Mouse (Mus musculus) limb, embryonic 11.5 days (tissue): Measurements from ENCODE around the gene Arap2. TPM values are rescaled to one million over a fixed set of nuclear protein-coding genes. Genes with fewer than 3 reads are reported as not detected.

Experiments
- ATAC-seq: fragments of 200-750 bp; cut with Nextera tagmentation; 2 replicates; pipeline ENCODE4 v1.8.0; 2017; ENCODE audit warnings: low read depth; ENCODE audit not compliant: insufficient number of reproducible peaks, low FRiP score, low TSS enrichment
- DNase-seq: peaks from one replicate; pipeline ENCODE4 v3.0.0-alpha.2; 2015; ENCODE audit warnings: low spot score
- H3K27ac ChIP-seq: fragments of 300-500 bp; sonication (generic); replicated peaks from 2 replicates; pipeline ENCODE4 v1.5.1; 2014; ENCODE audit warnings: low read depth, mild to moderate bottlenecking, low read length
- H3K27me3 ChIP-seq: fragments of 300-500 bp; sonication (generic); 2 replicates; pipeline ENCODE4 v1.6.1; 2014; ENCODE audit warnings: mild to moderate bottlenecking, low read length, mixed read lengths; ENCODE audit not compliant: control insufficient read depth, insufficient read depth
- H3K36me3 ChIP-seq: fragments of 300-500 bp; sonication (generic); 2 replicates; pipeline ENCODE4 v1.6.1; 2014; ENCODE audit warnings: mild to moderate bottlenecking, low read length, moderate library complexity, mixed read lengths; ENCODE audit not compliant: control insufficient read depth, insufficient read depth
- H3K4me1 ChIP-seq: fragments of 300-500 bp; sonication (generic); 2 replicates; pipeline ENCODE4 v1.6.1; 2014; ENCODE audit warnings: low read length, mixed read lengths; ENCODE audit not compliant: control insufficient read depth, insufficient read depth
- H3K4me2 ChIP-seq: fragments of 300-500 bp; sonication (generic); 2 replicates; pipeline ENCODE4 v1.6.1; 2014; ENCODE audit warnings: low read depth, mild to moderate bottlenecking, moderate library complexity; ENCODE audit not compliant: severe bottlenecking
- H3K4me3 ChIP-seq: fragments of 300-500 bp; sonication (generic); 2 replicates; pipeline ENCODE4 v1.5.1; 2014; ENCODE audit warnings: low read depth, low read length
- H3K9ac ChIP-seq: fragments of 300-500 bp; sonication (generic); 2 replicates; pipeline ENCODE4 v1.6.1; 2014; ENCODE audit warnings: mild to moderate bottlenecking, low read length
- H3K9me3 ChIP-seq: fragments of 300-500 bp; sonication (generic); 2 replicates; pipeline ENCODE4 v1.6.1; 2016; ENCODE audit warnings: low read length; ENCODE audit not compliant: control insufficient read depth
- WGBS: fragments of 180-500 bp; shearing (Covaris S2); extraction: QIAGEN DNeasy Blood & Tissue Kit; methylation state at CpG from one replicate; pipeline ENCODE4 v1.1.7; 2014; 5-methylcytosine and 5-hydroxymethylcytosine counted together
- polyA plus RNA-seq: library from polyadenylated mRNA; unstranded; fragments of >200 nt; fragmentation: Nextera tagmentation; extraction: Ambion mirVana; gene quantifications from 2 replicates; pipeline ENCODE4 v1.2.1, GENCODE M21; 2014

The Arap2 gene
- polyA plus RNA-seq, 1 experiment from 2014 or later: 0.91 TPM

- 38% methylated on average over 9 of the region's 9 CpGs for WGBS
- no peak overlapping the region for H3K4me3 ChIP-seq
- ATAC-seq (0 out of 2 replicates have a peak, but pooled peaks have one; percentile 44), DNase-seq (peak; percentile 22)
- H3K27ac ChIP-seq: 0 out of 2 replicates have a peak overlapping the region, but pooled peaks have one; percentile 33
- H3K4me2 ChIP-seq: no peak overlapping the region
- no peak overlapping the region for H3K9ac ChIP-seq
- no peaks in the 10 kb centered on the region for H3K36me3 ChIP-seq
- H3K4me1 ChIP-seq: 0 out of 2 replicates have a peak, but pooled peaks cover 2% of the 10 kb centered on the region
- H3K27me3 ChIP-seq: no peaks in the 10 kb centered on the region
- H3K9me3 ChIP-seq: no peaks in the 10 kb centered on the region
Measured at GRCm38 (mm10) chr5:62672736-62673436, 93.1 kb downstream of the Arap2 start.

GRCm38 (mm10) chr5:62665329-62665728 is 100.6 kb downstream of the Arap2 start:
- Histone ChIP-seq H3K36me3 (no peaks in the 10 kb centered on the region), H3K4me2 (no peak overlapping the region), H3K27me3 (no peaks in the 10 kb centered on the region), H3K4me3 (no peak overlapping the region), H3K27ac (no peak overlapping the region), H3K9ac (no peak overlapping the region), H3K9me3 (no peaks in the 10 kb centered on the region), H3K4me1 (no peaks in the 10 kb centered on the region)
- ATAC-seq: no peak
- DNase-seq: no peak

- no peak for DNase-seq
- Histone ChIP-seq H3K4me1 (no peaks in the 10 kb centered on the region), H3K27me3 (no peaks in the 10 kb centered on the region), H3K4me3 (no peak overlapping the region), H3K27ac (no peak overlapping the region), H3K9me3 (no peaks in the 10 kb centered on the region), H3K4me2 (no peak overlapping the region), H3K36me3 (no peaks in the 10 kb centered on the region), H3K9ac (no peak overlapping the region)
- 91% methylated on average over 4 of the region's 4 CpGs for WGBS
- ATAC-seq: no peak
Measured at GRCm38 (mm10) chr5:62664847-62665246, 101.1 kb downstream of the Arap2 start.

- Histone ChIP-seq H3K27ac (no peak overlapping the region), H3K4me3 (no peak overlapping the region), H3K36me3 (no peaks in the 10 kb centered on the region), H3K9me3 (no peaks in the 10 kb centered on the region), H3K9ac (no peak overlapping the region), H3K27me3 (no peaks in the 10 kb centered on the region), H3K4me1 (no peaks in the 10 kb centered on the region), H3K4me2 (no peak overlapping the region)
- ATAC-seq (no peak), DNase-seq (no peak)
- 78% methylated on average over 1 of the region's 1 CpGs for WGBS
Measured at GRCm38 (mm10) chr5:62663206-62663605, 102.8 kb downstream of the Arap2 start.

GRCm38 (mm10) chr5:62653924-62654323 is 112.0 kb downstream of the Arap2 start:
- no peak for ATAC-seq

GRCm38 (mm10) chr5:62642330-62642729 is 123.6 kb downstream of the Arap2 start:
- Histone ChIP-seq H3K4me1 (no peaks in the 10 kb centered on the region), H3K27ac (no peak overlapping the region), H3K27me3 (no peaks in the 10 kb centered on the region), H3K9me3 (no peaks in the 10 kb centered on the region), H3K4me3 (no peak overlapping the region), H3K4me2 (no peak overlapping the region), H3K36me3 (no peaks in the 10 kb centered on the region), H3K9ac (no peak overlapping the region)
- 97% methylated on average over 4 of the region's 4 CpGs for WGBS
- DNase-seq (no peak), ATAC-seq (no peak)

More at GRCm38 (mm10) chr5:62653924-62654323, 112.0 kb downstream of the Arap2 start:
- H3K36me3 ChIP-seq: no peaks in the 10 kb centered on the region
- H3K9ac ChIP-seq: no peak overlapping the region
- DNase-seq: no peak
- no peaks in the 10 kb centered on the region for H3K9me3 ChIP-seq
- no peaks in the 10 kb centered on the region for H3K27me3 ChIP-seq
- WGBS: 68% methylated on average over 5 of the region's 5 CpGs
- no peak overlapping the region for H3K4me3 ChIP-seq
- H3K4me1 ChIP-seq: no peaks in the 10 kb centered on the region
- H3K4me2 ChIP-seq: no peak overlapping the region
- no peak overlapping the region for H3K27ac ChIP-seq

GRCm38 (mm10) chr5:62640501-62640900 is 125.5 kb downstream of the Arap2 start:
- DNase-seq (no peak), ATAC-seq (no peak)
- H3K4me2 ChIP-seq: no peak overlapping the region
- no peak overlapping the region for H3K4me3 ChIP-seq
- H3K36me3 ChIP-seq: no peaks in the 10 kb centered on the region
- H3K9me3 ChIP-seq: no peaks in the 10 kb centered on the region
- no peaks in the 10 kb centered on the region for H3K4me1 ChIP-seq
- 84% methylated on average over 8 of the region's 8 CpGs for WGBS
- H3K27me3 ChIP-seq: no peaks in the 10 kb centered on the region
- H3K9ac ChIP-seq: no peak overlapping the region
- no peak overlapping the region for H3K27ac ChIP-seq

- Histone ChIP-seq H3K27ac (no peak overlapping the region), H3K4me2 (no peak overlapping the region), H3K4me1 (no peaks in the 10 kb centered on the region), H3K4me3 (no peak overlapping the region), H3K27me3 (no peaks in the 10 kb centered on the region), H3K36me3 (no peaks in the 10 kb centered on the region), H3K9me3 (no peaks in the 10 kb centered on the region), H3K9ac (no peak overlapping the region)
- 95% methylated on average over 3 of the region's 3 CpGs for WGBS
- DNase-seq: no peak
- ATAC-seq: no peak
Measured at GRCm38 (mm10) chr5:62636341-62636740, 129.6 kb downstream of the Arap2 start.

GRCm38 (mm10) chr5:62628901-62629300 is 137.1 kb downstream of the Arap2 start:
- H3K36me3 ChIP-seq: no peaks in the 10 kb centered on the region
- 87% methylated on average over 5 of the region's 5 CpGs for WGBS
- no peak overlapping the region for H3K9ac ChIP-seq
- no peak overlapping the region for H3K27ac ChIP-seq
- DNase-seq (no peak), ATAC-seq (no peak)
- H3K4me2 ChIP-seq: no peak overlapping the region
- H3K4me3 ChIP-seq: no peak overlapping the region
- no peaks in the 10 kb centered on the region for H3K9me3 ChIP-seq
- H3K27me3 ChIP-seq: no peaks in the 10 kb centered on the region
- no peaks in the 10 kb centered on the region for H3K4me1 ChIP-seq
